Mouse (Mus musculus): ENCODE data around the gene Traf7.

- TF ChIP-seq CTCF (conservative IDR thresholded peaks at IDR 0.05; ENCODE audit: low read length) (no peak), POU5F1 (IDR thresholded peaks at IDR 0.05; ENCODE audit: borderline replicate concordance, low read length) (no peak)
These were observed 39.5 kb downstream of the Traf7 start, which contains the start of gene Caskin1 for GRCm38 (mm10) chr17:24488186-24488661.

All from E14TG2a.4 (cell line).